Mouse (Mus musculus): ENCODE measurements around the gene Homez.

- TF ChIP-seq CTCF (IDR thresholded peaks at IDR 0.05; ENCODE audit: borderline replicate concordance, control insufficient read depth, extremely low read depth, insufficient read depth, low read length, poor library complexity) (no peak), POLR2A (IDR thresholded peaks at IDR 0.05; ENCODE audit: control insufficient read depth, extremely low read depth, insufficient read depth, low read length, poor library complexity) (no peak)
These were observed 61.8 kb downstream of the Homez start for GRCm38 (mm10) chr14:54808718-54809667.

Measured in thymus, adult 2 months (tissue).